Mouse (Mus musculus): ENCODE data around the gene Gm10778. TPM values are rescaled to one million over a fixed set of nuclear protein-coding genes. Genes with fewer than 3 reads are reported as not detected.

The Gm10778 gene
- total RNA-seq (2023), result 1 to 10 TPM; 4.0 to 4.5 TPM

GRCm38 (mm10) chr10:81648803-81649775 lies at the start of gene Gm10778:
Gene Gm10778, plus strand, starts transcription at chr10:81649059.

DNA sequence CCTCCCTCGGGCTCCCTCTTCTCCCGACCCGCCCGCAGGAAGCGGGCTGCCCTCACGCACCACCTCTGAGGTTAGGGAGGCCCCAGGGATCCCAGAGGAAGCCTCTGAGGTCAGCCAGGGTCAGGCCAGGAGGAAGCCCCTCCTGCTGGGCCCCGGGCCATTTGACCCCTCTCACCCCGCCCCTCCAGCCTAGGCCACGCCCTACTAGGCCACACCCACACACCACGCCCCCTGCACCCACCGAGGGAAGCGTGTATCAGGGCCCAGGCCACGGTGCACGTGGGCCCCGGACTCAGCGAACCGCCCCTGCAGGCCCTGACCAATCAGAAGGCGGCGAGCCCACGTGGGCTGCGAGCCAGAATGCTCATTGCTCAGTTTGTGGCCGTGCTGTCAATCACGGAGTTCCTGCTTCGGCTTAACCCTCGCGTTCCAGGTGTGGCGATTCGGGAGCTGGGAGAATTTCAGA lies 48.1 kb upstream of the Gm10778 start, which contains the start of gene Tle6:
Gene Tle6, minus strand, starts transcription at position 336 of the 466 bp plus-strand sequence.

GRCm38 (mm10) chr10:81605974-81606751 lies 42.7 kb upstream of the Gm10778 start, which contains the start of gene BC025920:
Gene BC025920, plus strand, starts transcription at chr10:81606270.

GRCm38 (mm10) chr10:81626994-81627835 lies 21.6 kb upstream of the Gm10778 start, which contains the start of gene Sirt6:
Gene Sirt6, minus strand, starts transcription at chr10:81627797.

GRCm38 (mm10) chr10:81628390-81628789 lies 20.5 kb upstream of the Gm10778 start, which contains the start of gene Ankrd24:
Gene Ankrd24, plus strand, starts transcription at chr10:81628540.

GRCm38 (mm10) chr10:81704531-81705301 lies 55.9 kb downstream of the Gm10778 start, which contains the start of gene Zfp433:
Gene Zfp433, plus strand, starts transcription at chr10:81704825.

Other genes with a start within 250 kb of the Gm10778 start
- gene Nfic, start 193.4 kb upstream of the Gm10778 start, total RNA-seq (2023), result 10 to 100 TPM; 15.0 to 22.8 TPM
- gene Celf5, start 166.3 kb upstream of the Gm10778 start, total RNA-seq (2023), result not detected
- 100 to 1,000 TPM; 113 to 131 TPM for gene Ncln, start 152.7 kb upstream of the Gm10778 start, total RNA-seq (2023)
- gene S1pr4, start 148.9 kb upstream of the Gm10778 start, total RNA-seq (2023), result 10 to 100 TPM; 78.0 to 83.2 TPM
- 1 to 10 TPM; 6.3 to 9.1 TPM for gene Gna15, start 124.8 kb upstream of the Gm10778 start, total RNA-seq (2023)
- 10 to 100 TPM; 24.4 to 31.5 TPM for gene Gna11, start 103.9 kb upstream of the Gm10778 start, total RNA-seq (2023)
- gene Aes, start 89.6 kb upstream of the Gm10778 start, total RNA-seq (2023), result 100 to 1,000 TPM; 336 to 341 TPM
- gene Tle2, start 74.5 kb upstream of the Gm10778 start, total RNA-seq (2023), result 1 to 10 TPM; 3.7 to 4.7 TPM
- gene Tle6, start 48.0 kb upstream of the Gm10778 start, total RNA-seq (2023), result under 1 TPM; 0.52 to 0.68 TPM
- gene BC025920, start 42.8 kb upstream of the Gm10778 start, total RNA-seq (2023), result 1 to 10 TPM; 3.2 to 4.3 TPM
- 10 to 100 TPM; 23.5 to 28.2 TPM for gene Sirt6, start 21.3 kb upstream of the Gm10778 start, total RNA-seq (2023)
- 1 to 10 TPM; 2.7 to 3.8 TPM for gene Ankrd24, start 20.5 kb upstream of the Gm10778 start, total RNA-seq (2023)
- gene Zfp433, start 55.8 kb downstream of the Gm10778 start, total RNA-seq (2023), result 10 to 100 TPM in 1 of 2 experiments, 1 to 10 TPM in 1; 8.6 to 17.8 TPM
- gene Gm3055, start 122.1 kb downstream of the Gm10778 start, total RNA-seq (2023), result 1 to 10 TPM; 8.8 to 9.2 TPM
- 1 to 10 TPM; 2.2 to 2.4 TPM for gene Gm4767, start 163.1 kb downstream of the Gm10778 start, total RNA-seq (2023)
- 1 to 10 TPM; 5.7 to 5.8 TPM for gene Gm32687, start 214.9 kb downstream of the Gm10778 start, total RNA-seq (2023)

Data from B cell, adult 67 days (primary cell).